Mouse (Mus musculus): Measurements from ENCODE around the gene Aaas. TPM values are rescaled to one million over a fixed set of nuclear protein-coding genes. Genes with fewer than 3 reads are reported as not detected.
A peak's percentile ranks its signal among the peaks of the same experiment; 100 is the strongest.
"Not testable (repeated sequence)": the region's sequence is repeated elsewhere in the genome, so short reads cannot be mapped to it uniquely, and the experiment has no call there.

The Aaas gene
- polyA plus RNA-seq, 1 experiment, result 18.6 TPM

DNA sequence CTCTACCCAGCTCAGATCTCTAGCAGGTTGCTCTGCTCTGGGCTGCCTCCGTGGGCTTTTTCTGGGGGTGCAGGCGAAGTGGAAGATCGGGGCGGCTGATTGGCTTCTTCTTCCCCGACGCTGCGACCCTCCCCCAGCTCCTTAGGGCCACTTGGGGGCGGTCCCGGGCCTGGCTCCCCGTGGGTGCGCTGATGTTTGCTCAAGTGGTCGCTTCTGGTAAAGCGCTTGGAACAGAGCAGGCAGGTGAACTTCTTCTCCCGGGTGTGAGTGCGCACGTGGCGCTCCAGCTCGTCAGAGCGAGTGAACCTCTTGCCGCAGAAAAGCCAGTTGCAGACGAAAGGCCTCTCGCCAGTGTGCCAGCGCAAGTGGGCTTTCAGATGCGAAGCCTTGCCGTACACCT, 7.6 kb upstream of the Aaas start:
- no peak for DNase-seq (ENCODE audit: extremely low spot score in 1 of 2, low spot score in 1 of 2)

GRCm38 (mm10) chr15:102356501-102357325, 6.1 kb upstream of the Aaas start:
- DNase-seq (ENCODE audit: extremely low spot score in 1 of 2, low spot score in 1 of 2), result no peak

DNA sequence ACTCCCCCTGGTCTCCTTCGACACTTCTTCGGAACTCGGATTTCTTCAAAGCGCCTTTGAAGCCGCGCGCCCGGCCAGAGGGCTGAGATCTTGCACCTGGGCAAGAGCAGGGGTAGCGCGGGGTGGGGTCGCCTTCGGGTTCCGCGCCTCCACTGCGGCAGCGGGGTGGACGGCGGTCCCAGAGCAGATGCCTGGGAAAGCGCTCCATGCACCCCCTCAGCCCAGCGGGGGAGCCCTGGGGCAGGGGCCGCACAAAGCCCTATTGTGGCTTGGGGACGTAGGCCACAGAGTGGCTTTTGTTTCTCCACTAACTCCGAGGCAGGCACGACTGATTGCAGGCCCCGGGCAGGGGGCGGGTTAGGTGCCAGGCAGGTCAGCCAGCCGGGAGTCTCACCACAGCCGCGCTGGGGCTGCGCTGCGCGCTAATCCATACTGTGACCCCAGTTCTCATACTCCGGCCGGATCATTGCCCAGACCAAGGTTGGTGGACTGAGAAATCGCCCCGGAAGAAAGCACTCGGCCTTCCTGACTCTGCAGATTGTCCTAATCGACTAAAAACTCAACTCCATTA, 5.4 kb upstream of the Aaas start:
- peak in 1 of 2 experiments; percentile 18 for DNase-seq (ENCODE audit: extremely low spot score in 1 of 2, low spot score in 1 of 2)

GRCm38 (mm10) chr15:102355134-102355870, 4.7 kb upstream of the Aaas start:
- peak in 1 of 2 experiments; percentile 24 for DNase-seq (ENCODE audit: extremely low spot score in 1 of 2, low spot score in 1 of 2)

GRCm38 (mm10) chr15:102353986-102354385, 3.4 kb upstream of the Aaas start:
- no peak for DNase-seq (ENCODE audit: extremely low spot score in 1 of 2, low spot score in 1 of 2)

DNA sequence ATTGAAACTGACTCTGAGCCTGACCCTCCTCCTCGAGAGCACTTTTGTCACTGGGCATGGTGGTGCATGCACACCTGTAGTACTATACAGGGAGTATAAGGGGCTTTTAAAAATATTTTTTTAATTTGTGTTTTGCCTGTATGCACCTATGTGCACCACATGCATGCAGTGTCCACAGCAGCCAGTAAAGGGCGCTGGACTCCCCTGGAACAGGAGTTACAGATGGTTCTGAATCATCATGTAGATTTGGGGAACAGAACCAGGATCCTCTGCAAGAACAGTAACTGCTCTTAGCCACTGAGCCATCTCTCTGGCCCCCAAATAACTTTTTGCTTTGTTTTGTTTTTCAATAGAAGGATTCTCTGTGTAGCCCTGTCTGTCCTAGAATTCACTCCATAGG, 1.6 kb upstream of the Aaas start:
- no peak for DNase-seq (ENCODE audit: extremely low spot score in 1 of 2, low spot score in 1 of 2)

DNA sequence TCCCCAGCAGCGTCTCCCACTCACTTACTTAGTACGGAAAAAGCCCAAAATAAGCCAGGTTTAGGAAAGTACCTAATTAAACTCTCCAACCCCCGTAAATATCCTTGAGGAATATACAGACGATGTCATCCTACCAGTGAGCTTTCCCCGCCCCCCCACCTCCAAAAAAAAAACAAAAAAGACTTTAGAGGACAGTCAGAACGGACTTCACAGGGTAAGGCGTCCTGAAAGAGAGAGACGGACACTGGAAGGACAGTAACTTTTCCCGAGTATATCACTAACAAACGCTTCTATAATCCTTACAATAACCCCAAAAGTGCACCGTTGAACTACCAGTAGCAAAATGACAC, 346 bp upstream of the Aaas start:
- DNase-seq (ENCODE audit: extremely low spot score in 1 of 2, low spot score in 1 of 2), result no peak

DNA sequence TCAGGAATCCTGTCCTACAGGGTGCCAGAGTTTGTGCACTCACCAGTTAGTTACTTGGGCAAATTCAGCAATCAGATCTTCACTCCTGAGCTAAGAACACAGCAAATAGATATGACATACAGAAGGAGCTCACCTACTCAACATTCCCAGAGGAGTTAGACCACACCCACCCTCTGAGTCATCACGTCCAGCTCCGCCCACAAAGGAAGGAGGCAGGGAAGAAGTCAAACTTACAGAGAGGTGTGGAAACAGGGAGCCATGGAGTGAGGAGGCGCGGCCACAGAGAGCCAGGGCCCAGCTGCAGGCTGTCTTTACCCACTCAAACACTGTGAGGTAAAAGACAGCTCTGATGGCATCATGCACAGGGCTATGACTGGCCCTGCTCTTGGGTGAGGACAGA, 4.1 kb downstream of the Aaas start:
- DNase-seq (ENCODE audit: extremely low spot score in 1 of 2, low spot score in 1 of 2), result no peak

GRCm38 (mm10) chr15:102344490-102344889, 6.1 kb downstream of the Aaas start:
- DNase-seq (ENCODE audit: extremely low spot score in 1 of 2, low spot score in 1 of 2), result no peak

- DNase-seq (ENCODE audit: extremely low spot score in 1 of 2, low spot score in 1 of 2), result peak in 1 of 2 experiments; percentile 57
Measured at GRCm38 (mm10) chr15:102341580-102341979, 9.0 kb downstream of the Aaas start.

- no peak for DNase-seq (ENCODE audit: extremely low spot score in 1 of 2, low spot score in 1 of 2)
Measured at GRCm38 (mm10) chr15:102339612-102340011, 11.0 kb downstream of the Aaas start.

- DNase-seq (ENCODE audit: extremely low spot score in 1 of 2, low spot score in 1 of 2), result no peak
Measured at GRCm38 (mm10) chr15:102336946-102337345, 13.6 kb downstream of the Aaas start.

- DNase-seq (ENCODE audit: extremely low spot score in 1 of 2, low spot score in 1 of 2), result not testable (repeated sequence)
Measured at GRCm38 (mm10) chr15:102335925-102336324, 14.6 kb downstream of the Aaas start.

GRCm38 (mm10) chr15:102335254-102335653, 15.3 kb downstream of the Aaas start:
- DNase-seq (ENCODE audit: extremely low spot score in 1 of 2, low spot score in 1 of 2), result no peak

- peak; percentile 79 to 90 for DNase-seq (ENCODE audit: extremely low spot score in 1 of 2, low spot score in 1 of 2)
Measured at GRCm38 (mm10) chr15:102331610-102332015, 19.0 kb downstream of the Aaas start, which contains the start of gene Myg1. Gene Myg1 (plus strand): TSS chr15:102331709.

- no peak for DNase-seq (ENCODE audit: extremely low spot score in 1 of 2, low spot score in 1 of 2)
Measured at GRCm38 (mm10) chr15:102326892-102327291, 23.7 kb downstream of the Aaas start.

DNA sequence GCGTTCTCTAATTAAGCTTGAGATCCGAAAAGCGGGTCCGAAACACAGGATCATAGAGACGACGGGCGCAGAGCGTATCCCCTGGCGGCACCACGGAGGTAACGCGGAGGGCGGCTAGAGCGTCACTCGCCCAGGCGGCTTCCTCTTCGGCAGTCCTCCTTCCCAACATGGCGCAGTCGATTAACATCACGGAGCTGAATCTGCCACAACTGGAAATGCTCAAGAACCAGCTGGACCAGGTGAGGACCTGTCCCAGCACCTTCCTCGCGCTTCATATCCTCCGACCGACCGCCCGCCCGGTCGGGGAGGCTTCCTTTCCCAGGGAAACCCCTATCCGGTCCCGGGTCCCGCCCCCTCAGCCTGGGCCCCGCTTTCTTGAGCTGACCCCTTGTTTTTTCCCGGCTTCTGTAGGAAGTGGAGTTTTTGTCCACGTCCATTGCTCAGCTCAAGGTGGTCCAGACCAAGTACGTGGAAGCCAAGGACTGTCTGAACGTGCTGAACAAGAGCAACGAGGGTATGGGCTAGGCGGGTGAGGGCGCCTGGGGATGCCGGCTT, 24.5 kb downstream of the Aaas start, which contains the start of gene Pfdn5:
Gene Pfdn5, plus strand, starts transcription at position 95 of the 555 bp plus-strand sequence.
- peak; percentile 53 to 93 for DNase-seq (ENCODE audit: extremely low spot score in 1 of 2, low spot score in 1 of 2)

DNA sequence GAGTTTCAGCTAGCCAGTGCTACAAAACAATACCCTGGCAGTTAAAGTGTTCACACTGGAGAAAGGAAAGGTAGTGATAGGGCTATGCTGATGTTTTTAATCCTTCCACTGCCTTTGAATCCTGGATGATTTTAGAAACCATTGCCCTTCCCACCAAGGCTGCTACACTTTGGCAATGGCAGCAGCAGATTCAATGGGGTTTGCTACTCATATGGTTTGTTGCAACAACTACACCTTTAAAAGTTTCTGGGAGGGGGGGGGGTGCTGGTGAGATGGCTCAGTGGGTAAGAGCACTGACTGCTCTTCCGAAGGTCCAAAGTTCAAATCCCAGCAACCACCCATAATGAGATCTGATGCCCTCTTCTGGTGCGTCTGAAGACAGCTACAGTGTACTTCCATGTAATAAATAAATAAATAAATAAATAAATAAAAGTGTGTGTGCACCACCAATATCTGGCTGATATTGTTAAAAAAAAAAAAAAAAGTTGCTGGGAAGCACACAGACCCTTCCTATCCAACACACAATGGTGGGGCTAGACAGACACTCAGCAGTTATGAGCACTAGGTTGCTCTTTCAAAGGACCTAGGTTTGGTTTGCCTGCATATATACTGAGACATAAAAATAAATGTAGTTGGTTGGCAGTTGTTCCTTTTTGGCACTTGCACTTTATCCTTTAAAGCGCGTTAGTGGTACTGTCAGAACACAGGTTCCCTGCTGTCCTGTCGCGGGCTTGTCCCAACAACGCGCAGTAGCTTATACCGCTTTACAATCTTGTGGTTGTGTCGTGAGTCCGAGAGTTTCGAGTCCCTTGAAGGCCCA, 25.7 kb downstream of the Aaas start:
- no peak for DNase-seq (ENCODE audit: extremely low spot score in 1 of 2, low spot score in 1 of 2)

DNA sequence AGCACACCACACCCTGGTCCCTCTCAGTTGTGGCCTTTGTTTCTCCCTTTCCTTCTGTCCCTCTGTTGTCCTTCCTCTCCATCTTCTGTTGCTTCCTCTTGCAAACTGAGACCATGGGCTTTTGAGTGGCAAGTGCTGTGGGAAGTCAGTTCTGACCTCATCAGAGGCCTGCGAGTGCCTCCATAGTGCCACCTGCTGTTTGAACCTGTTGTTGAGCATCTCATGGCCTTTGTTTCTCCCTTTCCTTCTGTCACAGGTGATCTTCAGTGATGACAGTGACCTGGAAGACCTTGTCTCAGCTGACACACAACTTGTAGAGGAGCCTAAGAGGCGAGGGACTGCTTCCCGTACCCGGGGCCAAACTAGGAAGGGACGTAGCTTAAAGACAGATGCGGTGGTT, 34.3 kb downstream of the Aaas start:
- peak in 1 of 2 experiments; percentile 84 for DNase-seq (ENCODE audit: extremely low spot score in 1 of 2, low spot score in 1 of 2)

GRCm38 (mm10) chr15:102315292-102315691, 35.3 kb downstream of the Aaas start:
- DNase-seq (ENCODE audit: extremely low spot score in 1 of 2, low spot score in 1 of 2), result peak in 1 of 2 experiments; percentile 16
